Mouse (Mus musculus): ENCODE results near the gene Ubap1l. TPM values are rescaled to one million over a fixed set of nuclear protein-coding genes. Genes with fewer than 3 reads are reported as not detected.
A peak's percentile ranks its signal among the peaks of the same experiment; 100 is the strongest.

Ubap1l gene
- polyA plus RNA-seq, 1 experiment from 2014 or later, result not detected

DNA sequence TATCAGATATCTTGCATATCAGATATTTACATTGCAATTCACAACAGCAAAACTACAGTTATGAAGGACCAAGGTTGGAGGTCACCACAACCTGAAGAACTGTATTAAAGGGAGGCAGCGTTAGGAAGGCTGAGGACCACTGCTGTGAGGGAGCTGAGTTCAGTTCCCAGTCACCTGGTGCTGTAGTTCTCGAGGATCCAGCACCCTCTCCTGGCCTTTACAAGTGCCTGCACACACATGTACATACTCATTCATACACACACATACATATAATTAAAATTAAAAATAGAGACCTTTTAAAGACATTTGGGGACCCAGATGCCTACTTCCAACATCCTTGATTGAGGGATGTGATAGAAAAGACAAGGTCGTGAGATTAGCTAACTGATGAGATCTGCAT is 58.8 kb downstream of the Ubap1l start:
- Histone ChIP-seq H3K9me3 (ENCODE audit: low read length) (no peaks in the 10 kb centered on the region), H3K4me2 (ENCODE audit: low read depth, low read length) (no peak overlapping the region), H3K27me3 (ENCODE audit: insufficient read depth, low read length) (no peaks in the 10 kb centered on the region), H3K27ac (ENCODE audit: low read depth) (no peak overlapping the region), H3K36me3 (replicated peaks; ENCODE audit: insufficient read depth, low read length) (no peaks in the 10 kb centered on the region), H3K4me1 (ENCODE audit: insufficient read depth) (peaks cover 3% of the 10 kb centered on the region; the same call in 1 of the 2 replicates), H3K9ac (replicated peaks) (no peak overlapping the region), H3K4me3 (ENCODE audit: low read depth, low read length) (no peak overlapping the region)
- TF ChIP-seq CTCF (IDR thresholded peaks at IDR 0.05; ENCODE audit: low read depth) (peak; percentile 16; the same call in 1 of the 2 replicates), EP300 (IDR thresholded peaks at IDR 0.05; ENCODE audit: low read depth) (no peak)
- WGBS (ENCODE audit: insufficient replicate concordance), result 74% methylated on average over 3 of the region's 3 CpGs
- DNase-seq (no peak), ATAC-seq (no peak)

DNA sequence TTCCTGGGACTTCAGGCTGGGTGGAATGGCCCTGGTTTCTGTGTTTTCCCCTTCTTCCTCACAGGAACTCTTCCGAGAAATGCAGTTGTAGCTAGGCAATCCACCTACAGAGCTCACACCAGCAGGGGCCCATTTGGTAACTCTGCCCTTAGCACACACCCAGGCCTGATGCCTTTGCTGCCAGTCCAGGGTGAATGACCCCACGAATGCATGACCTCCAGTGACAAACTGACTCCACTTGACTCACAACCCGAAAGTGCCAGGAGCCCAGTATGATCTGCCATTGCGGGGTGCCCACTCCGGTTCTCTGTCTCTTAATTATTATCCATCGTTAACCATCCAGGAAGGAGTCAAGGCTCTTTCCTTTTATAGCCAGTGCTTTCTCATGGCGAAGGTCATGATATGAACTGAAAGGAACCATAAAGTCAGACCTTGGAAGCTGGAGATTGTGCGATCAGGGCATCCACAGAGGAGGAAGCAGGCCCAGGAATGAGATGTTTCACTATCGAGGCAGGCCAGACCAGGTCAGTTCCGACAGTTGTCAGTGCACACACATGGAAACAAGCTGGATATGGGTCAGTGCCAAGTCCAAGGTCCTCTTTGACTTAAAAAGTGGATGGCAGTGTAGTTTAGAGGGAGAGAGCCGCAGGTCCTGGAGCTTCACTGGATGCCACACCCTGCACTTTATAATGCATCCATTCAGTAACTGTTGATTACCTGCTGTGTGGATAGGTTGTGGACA is 62.1 kb downstream of the Ubap1l start, which contains the start of gene Slc51b:
Slc51b (minus strand) TSS at position 196 of the 742 bp plus-strand sequence.
- H3K4me1 ChIP-seq (ENCODE audit: insufficient read depth), result peaks cover 3% of the 10 kb centered on the region; the same call in 1 of the 2 replicates
- ATAC-seq (peak; percentile 95), DNase-seq (peak; percentile 53)
- no peak within 1 kb of the TSS for H3K4me3 ChIP-seq (ENCODE audit: low read depth, low read length)
- H3K27me3 ChIP-seq (ENCODE audit: insufficient read depth, low read length), result no peaks in the 10 kb centered on the region
- H3K27ac ChIP-seq (ENCODE audit: low read depth), result peak within 1 kb of the TSS; percentile 79
- no peaks in the 10 kb centered on the region for H3K9me3 ChIP-seq (ENCODE audit: low read length)
- 69% methylated on average over 11 of the region's 11 CpGs for WGBS (ENCODE audit: insufficient replicate concordance)
- no peak within 1 kb of the TSS for H3K9ac ChIP-seq (replicated peaks)
- TF ChIP-seq CTCF (IDR thresholded peaks at IDR 0.05; ENCODE audit: low read depth) (no peak), EP300 (IDR thresholded peaks at IDR 0.05; ENCODE audit: low read depth) (no peak)
- peak within 1 kb of the TSS; percentile 19; the same call in 1 of the 2 replicates for H3K4me2 ChIP-seq (ENCODE audit: low read depth, low read length)
- H3K36me3 ChIP-seq (replicated peaks; ENCODE audit: insufficient read depth, low read length), result no peaks in the 10 kb centered on the region

- no peak overlapping the region for H3K9ac ChIP-seq (replicated peaks)
- no peak overlapping the region for H3K4me3 ChIP-seq (ENCODE audit: low read depth, low read length)
- no peak for ATAC-seq
- no peak overlapping the region for H3K4me2 ChIP-seq (ENCODE audit: low read depth, low read length)
- DNase-seq, result no peak
- H3K27ac ChIP-seq (ENCODE audit: low read depth), result no peak overlapping the region
- H3K36me3 ChIP-seq (replicated peaks; ENCODE audit: insufficient read depth, low read length), result no peaks in the 10 kb centered on the region
- no peak for TF ChIP-seq EP300 (IDR thresholded peaks at IDR 0.05; ENCODE audit: low read depth)
- TF ChIP-seq CTCF (IDR thresholded peaks at IDR 0.05; ENCODE audit: low read depth), result no peak
- no peaks in the 10 kb centered on the region for H3K9me3 ChIP-seq (ENCODE audit: low read length)
- WGBS (ENCODE audit: insufficient replicate concordance), result 21% methylated on average over 3 of the region's 3 CpGs
- H3K27me3 ChIP-seq (ENCODE audit: insufficient read depth, low read length), result no peaks in the 10 kb centered on the region
- H3K4me1 ChIP-seq (ENCODE audit: insufficient read depth), result peaks cover 3% of the 10 kb centered on the region; the same call in 1 of the 2 replicates
These were observed 63.6 kb downstream of the Ubap1l start for GRCm38 (mm10) chr9:65424393-65424792.

- no peak for ATAC-seq
- Histone ChIP-seq H3K27me3 (ENCODE audit: insufficient read depth, low read length) (no peaks in the 10 kb centered on the region), H3K27ac (ENCODE audit: low read depth) (no peak overlapping the region), H3K36me3 (replicated peaks; ENCODE audit: insufficient read depth, low read length) (no peaks in the 10 kb centered on the region), H3K9me3 (ENCODE audit: low read length) (no peaks in the 10 kb centered on the region), H3K4me2 (ENCODE audit: low read depth, low read length) (no peak overlapping the region), H3K4me3 (ENCODE audit: low read depth, low read length) (no peak overlapping the region), H3K9ac (replicated peaks) (no peak overlapping the region), H3K4me1 (ENCODE audit: insufficient read depth) (peaks cover 3% of the 10 kb centered on the region; the same call in 1 of the 2 replicates)
- no peak for DNase-seq
- TF ChIP-seq EP300 (IDR thresholded peaks at IDR 0.05; ENCODE audit: low read depth) (no peak), CTCF (IDR thresholded peaks at IDR 0.05; ENCODE audit: low read depth) (no peak)
- 60% methylated on average over 2 of the region's 2 CpGs for WGBS (ENCODE audit: insufficient replicate concordance)
These were observed 66.7 kb downstream of the Ubap1l start for GRCm38 (mm10) chr9:65427511-65427910.

DNA sequence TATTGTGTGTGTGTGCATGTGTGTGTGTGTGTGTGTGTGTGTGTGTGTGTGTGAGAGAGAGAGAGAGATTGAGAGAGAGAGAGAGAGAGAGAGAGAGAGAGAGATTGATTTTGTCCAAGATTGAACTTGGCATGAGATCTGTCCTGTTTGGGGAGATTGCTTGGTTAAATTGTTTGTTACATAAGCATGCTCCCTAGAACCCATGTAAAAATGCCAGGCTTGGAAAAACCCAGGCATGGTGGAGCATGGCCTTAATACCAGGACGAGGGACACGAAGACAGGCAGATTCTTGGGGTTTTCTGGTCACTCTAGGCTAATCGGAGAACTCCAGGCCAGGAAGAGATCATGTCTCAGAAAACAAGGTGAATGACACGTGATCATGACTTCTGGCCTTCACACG is 67.2 kb downstream of the Ubap1l start:
- H3K9me3 ChIP-seq (ENCODE audit: low read length), result no peaks in the 10 kb centered on the region
- no peaks in the 10 kb centered on the region for H3K36me3 ChIP-seq (replicated peaks; ENCODE audit: insufficient read depth, low read length)
- DNase-seq, result no peak
- H3K9ac ChIP-seq (replicated peaks), result no peak overlapping the region
- ATAC-seq, result no peak
- H3K27me3 ChIP-seq (ENCODE audit: insufficient read depth, low read length), result no peaks in the 10 kb centered on the region
- 72% methylated on average over 5 of the region's 5 CpGs for WGBS (ENCODE audit: insufficient replicate concordance)
- H3K4me3 ChIP-seq (ENCODE audit: low read depth, low read length), result no peak overlapping the region
- H3K4me1 ChIP-seq (ENCODE audit: insufficient read depth), result peaks cover 3% of the 10 kb centered on the region; the same call in 1 of the 2 replicates
- no peak overlapping the region for H3K27ac ChIP-seq (ENCODE audit: low read depth)
- TF ChIP-seq EP300 (IDR thresholded peaks at IDR 0.05; ENCODE audit: low read depth) (no peak), CTCF (IDR thresholded peaks at IDR 0.05; ENCODE audit: low read depth) (no peak)
- H3K4me2 ChIP-seq (ENCODE audit: low read depth, low read length), result no peak overlapping the region

Other genes starting within 250 kb of the Ubap1l start
- gene Igdcc3, start 219.9 kb upstream of the Ubap1l start, polyA plus RNA-seq (2015; fragmentation: Nextera tagmentation; extraction: Ambion mirVana), result not detected in 2 replicates
- 11.7 and 12.0 TPM in 2 replicates for gene Parp16, start 165.7 kb upstream of the Ubap1l start, polyA plus RNA-seq (2015; fragmentation: Nextera tagmentation; extraction: Ambion mirVana)
- 0.06 and 0.08 TPM in 2 replicates for gene Cilp, start 95.9 kb upstream of the Ubap1l start, polyA plus RNA-seq (2015; fragmentation: Nextera tagmentation; extraction: Ambion mirVana)
- gene Clpx, start 66.8 kb upstream of the Ubap1l start, polyA plus RNA-seq (2015; fragmentation: Nextera tagmentation; extraction: Ambion mirVana), result 109 and 119 TPM in 2 replicates
- gene Pdcd7, start 14.9 kb upstream of the Ubap1l start, polyA plus RNA-seq (2015; fragmentation: Nextera tagmentation; extraction: Ambion mirVana), result 4.0 and 4.4 TPM in 2 replicates
- 0.09 and 0.11 TPM in 2 replicates for gene Kbtbd13, start 30.6 kb downstream of the Ubap1l start, polyA plus RNA-seq (2015; fragmentation: Nextera tagmentation; extraction: Ambion mirVana)
- 0.08 and 0.17 TPM in 2 replicates for gene Rasl12, start 37.5 kb downstream of the Ubap1l start, polyA plus RNA-seq (2015; fragmentation: Nextera tagmentation; extraction: Ambion mirVana)
- gene Slc51b, start 61.9 kb downstream of the Ubap1l start, polyA plus RNA-seq (2015; fragmentation: Nextera tagmentation; extraction: Ambion mirVana), result 15.1 and 17.0 TPM in 2 replicates
- 7.2 and 7.3 TPM in 2 replicates for gene Mtfmt, start 74.7 kb downstream of the Ubap1l start, polyA plus RNA-seq (2015; fragmentation: Nextera tagmentation; extraction: Ambion mirVana)
- 34.4 and 37.0 TPM in 2 replicates for gene Spg21, start 99.9 kb downstream of the Ubap1l start, polyA plus RNA-seq (2015; fragmentation: Nextera tagmentation; extraction: Ambion mirVana)
- not detected in 2 replicates for gene Ankdd1a, start 159.2 kb downstream of the Ubap1l start, polyA plus RNA-seq (2015; fragmentation: Nextera tagmentation; extraction: Ambion mirVana)
- 14.3 and 14.5 TPM in 2 replicates for gene Plekho2, start 219.0 kb downstream of the Ubap1l start, polyA plus RNA-seq (2015; fragmentation: Nextera tagmentation; extraction: Ambion mirVana)
- 3.2 and 3.5 TPM in 2 replicates for gene Pif1, start 226.1 kb downstream of the Ubap1l start, polyA plus RNA-seq (2015; fragmentation: Nextera tagmentation; extraction: Ambion mirVana)